Mouse (Mus musculus) R1 (cell line): ENCODE results near the gene Wdr11.
A peak's percentile ranks its signal among the peaks of the same experiment; 100 is the strongest.

Experiments used
- DNase-seq: peaks from one replicate; pipeline ENCODE4 v3.0.0-alpha.2; 2018; ENCODE audit warnings: low read depth, low spot score

Gene Wdr11

GRCm38 (mm10) chr7:129591371-129592131 lies at the start of gene Wdr11:
Gene Wdr11, plus strand, starts transcription at chr7:129591863.
- DNase-seq, result peak; percentile 89

- DNase-seq, result no peak
These were observed 24.1 kb upstream of the Wdr11 start for GRCm38 (mm10) chr7:129567541-129567940.

- no peak for DNase-seq
These were observed 23.3 kb upstream of the Wdr11 start for GRCm38 (mm10) chr7:129568338-129568737.

- no peak for DNase-seq
These were observed 17.2 kb upstream of the Wdr11 start for GRCm38 (mm10) chr7:129574471-129574870.

- no peak for DNase-seq
These were observed 16.4 kb upstream of the Wdr11 start for GRCm38 (mm10) chr7:129575110-129575784.

GRCm38 (mm10) chr7:129592132-129592745 lies 576 bp downstream of the Wdr11 start:
- DNase-seq, result peak; percentile 26

- DNase-seq, result no peak
These were observed 5.5 kb downstream of the Wdr11 start for GRCm38 (mm10) chr7:129597186-129597585.

GRCm38 (mm10) chr7:129606291-129606690 lies 14.6 kb downstream of the Wdr11 start:
- no peak for DNase-seq

GRCm38 (mm10) chr7:129621141-129621540 lies 29.5 kb downstream of the Wdr11 start:
- DNase-seq, result no peak

GRCm38 (mm10) chr7:129630351-129630750 lies 38.7 kb downstream of the Wdr11 start:
- DNase-seq, result no peak

GRCm38 (mm10) chr7:129631453-129631852 lies 39.8 kb downstream of the Wdr11 start:
- DNase-seq, result no peak

GRCm38 (mm10) chr7:129635898-129636640 lies 44.4 kb downstream of the Wdr11 start:
- no peak for DNase-seq

GRCm38 (mm10) chr7:129636992-129637391 lies 45.3 kb downstream of the Wdr11 start:
- no peak for DNase-seq

GRCm38 (mm10) chr7:129637906-129638475 lies 46.3 kb downstream of the Wdr11 start:
- no peak for DNase-seq

- no peak for DNase-seq
These were observed 47.3 kb downstream of the Wdr11 start for GRCm38 (mm10) chr7:129639006-129639405.

- DNase-seq, result no peak
These were observed 48.2 kb downstream of the Wdr11 start for GRCm38 (mm10) chr7:129639833-129640232.

- no peak for DNase-seq
These were observed 51.6 kb downstream of the Wdr11 start for GRCm38 (mm10) chr7:129643290-129643689.

- DNase-seq, result peak; percentile 53
These were observed 56.1 kb downstream of the Wdr11 start for GRCm38 (mm10) chr7:129647798-129648197.

- DNase-seq, result peak; percentile 88
These were observed 57.3 kb downstream of the Wdr11 start for GRCm38 (mm10) chr7:129648938-129649337.

- DNase-seq, result no peak
These were observed 59.1 kb downstream of the Wdr11 start for GRCm38 (mm10) chr7:129650717-129651116.

- no peak for DNase-seq
These were observed 60.1 kb downstream of the Wdr11 start for GRCm38 (mm10) chr7:129651781-129652180.
